Mouse (Mus musculus) E14TG2a.4 (cell line): Measurements from ENCODE around the gene Retsat.

Source experiments
- CTCF ChIP-seq: conservative IDR thresholded peaks from 2 replicates; pipeline ENCODE4 v1.5.1; 2014; ENCODE audit warnings: low read length
- NANOG ChIP-seq: IDR thresholded peaks from 2 replicates; pipeline ENCODE4 v1.6.1; 2014; ENCODE audit warnings: borderline replicate concordance, low read length, mixed read lengths

DNA sequence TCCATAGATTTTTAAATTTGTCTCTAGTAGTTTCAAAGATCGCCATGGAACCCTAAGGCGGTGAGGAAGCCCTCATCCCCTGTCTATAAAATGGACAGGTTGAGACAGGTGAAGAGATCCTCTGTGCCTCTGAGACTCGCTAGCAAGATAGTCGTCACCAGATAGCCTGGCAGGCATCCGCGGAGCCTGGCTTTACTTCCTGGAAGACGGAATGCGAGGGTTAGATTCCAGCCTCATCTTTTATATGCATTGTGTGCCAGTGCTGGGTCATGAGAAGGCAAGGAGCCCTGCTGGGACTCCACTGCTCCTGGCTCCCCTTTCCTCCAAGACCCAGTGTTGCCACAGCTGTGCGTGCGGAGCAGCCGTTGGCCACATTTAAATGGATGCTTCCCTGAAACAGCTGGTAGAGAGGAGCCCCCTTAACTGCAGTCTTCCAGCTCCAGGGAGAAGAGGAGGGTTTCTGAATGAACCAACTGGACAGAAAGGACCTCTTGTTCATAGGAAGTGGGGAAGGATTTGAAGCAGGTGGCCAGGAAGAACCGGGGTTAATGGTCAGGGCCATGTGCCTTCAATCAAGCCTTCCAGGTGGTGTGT is 49.8 kb downstream of the Retsat start:
- TF ChIP-seq CTCF, result no peak
- no peak for TF ChIP-seq NANOG
